Mouse (Mus musculus) small intestine, adult 2 months (tissue): Measurements from ENCODE around the gene Arid3b.

Source experiments
- CTCF ChIP-seq: fragments of 200-500 bp; IDR thresholded peaks from 2 replicates; pipeline ENCODE4 v1.5.1; 2012; ENCODE audit warnings: low read depth, mild to moderate bottlenecking, control low read depth, inconsistent platforms, low read length, moderate library complexity, mixed read lengths; ENCODE audit not compliant: insufficient replicate concordance, insufficient read length; ENCODE audit errors: extremely low read depth
- POLR2A ChIP-seq: fragments of 200-500 bp; IDR thresholded peaks from 2 replicates; pipeline ENCODE4 v1.6.1; 2012; ENCODE audit warnings: low read depth, mild to moderate bottlenecking, control low read depth, inconsistent platforms, low read length, moderate library complexity

DNA sequence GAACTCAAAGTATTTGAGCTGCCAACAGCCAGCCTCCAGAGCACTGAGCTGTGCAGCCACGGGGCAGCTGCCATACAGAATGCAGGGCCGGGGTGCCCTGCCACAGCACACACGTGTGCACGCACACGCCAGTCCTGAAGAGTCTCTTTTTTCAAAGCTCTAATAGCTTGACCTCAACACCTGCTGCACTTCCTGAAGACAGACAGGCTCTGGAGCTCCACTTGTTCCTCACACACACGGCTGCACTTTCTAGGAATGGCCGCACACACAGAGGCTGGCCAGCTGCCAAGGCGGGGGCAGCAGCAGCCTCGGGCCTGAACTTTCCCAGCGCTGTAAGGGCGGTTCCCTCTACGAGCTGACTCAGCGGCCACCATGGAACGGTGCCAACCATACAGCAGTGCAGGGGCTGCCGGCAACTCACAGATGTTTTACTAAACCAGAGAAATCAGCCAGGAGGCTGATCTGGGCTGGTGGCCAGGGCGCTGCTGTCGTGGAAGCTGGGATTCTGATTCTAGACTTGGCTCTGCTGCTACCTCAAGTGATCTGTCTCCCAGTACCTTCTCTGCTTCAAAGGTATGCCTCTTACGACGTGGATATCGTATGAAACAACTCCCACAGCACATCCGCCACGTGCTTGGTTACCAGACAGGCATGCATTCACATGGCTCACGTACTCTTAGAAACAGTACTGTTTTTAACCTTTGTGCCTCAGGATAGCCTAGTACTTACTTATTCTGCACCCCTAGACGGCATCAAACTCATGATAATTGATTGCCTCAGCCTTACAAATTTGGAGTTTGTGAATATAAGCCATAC is 5.1 kb downstream of the Arid3b start:
- TF ChIP-seq CTCF = no peak
- no peak for TF ChIP-seq POLR2A
